ENCODE assay signal across 7 mouse cellular contexts in the genomic region with DNA sequence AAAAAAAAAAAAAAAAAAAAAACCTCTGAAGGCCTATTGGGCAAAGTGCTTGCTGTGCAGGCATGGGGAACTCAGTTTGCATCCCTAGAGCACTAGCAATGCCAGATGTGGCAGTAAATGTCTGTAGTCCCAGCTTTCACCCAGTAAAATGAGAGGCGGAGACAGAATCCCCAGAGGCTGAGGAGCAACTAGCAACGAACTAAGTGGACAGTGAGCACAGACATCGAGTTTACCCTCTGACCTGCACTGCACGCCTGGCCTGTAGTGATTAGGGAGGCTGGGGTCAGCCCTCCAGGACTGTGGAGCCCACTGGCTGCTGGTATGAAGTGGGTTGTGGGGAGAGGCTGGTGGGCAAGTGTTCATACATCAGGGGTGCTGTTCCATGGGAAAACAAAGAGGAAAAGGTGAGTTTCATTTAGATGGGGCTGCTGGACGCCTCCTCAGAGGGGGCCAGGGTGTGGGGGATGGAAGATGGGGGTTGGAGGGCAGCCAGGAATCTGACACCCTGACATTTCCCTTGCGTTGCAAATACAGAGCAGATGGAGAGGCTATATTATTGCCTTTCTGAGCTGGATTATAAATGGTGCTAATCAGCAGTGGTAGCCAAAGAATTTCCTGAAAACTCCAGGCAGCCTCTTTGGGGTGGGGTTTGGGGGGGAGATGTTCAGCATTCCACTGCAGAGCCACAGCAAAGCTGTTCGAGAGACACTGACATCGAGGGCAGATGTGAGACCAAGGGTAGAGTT.
DNase-seq lines count a peak whose midpoint lies in the region; ATAC-seq and TF ChIP-seq lines count a peak whose summit lies in the region.

No protein-coding gene starts in this region.

- H3K27me3 ChIP-seq in lung, postnatal 0 days (replicated peaks; ENCODE audit: insufficient read depth, low read length) = no peaks in the 10 kb centered on the region
- H3K27me3 ChIP-seq in kidney, postnatal 0 days (ENCODE audit: insufficient read depth, low read length) = no peaks in the 10 kb centered on the region
- no peaks in the 10 kb centered on the region for H3K27me3 ChIP-seq in stomach, embryonic 15.5 days (replicated peaks)
- no peaks in the 10 kb centered on the region for H3K27me3 ChIP-seq in cerebellum, adult 2 months (ENCODE audit: control insufficient read depth, insufficient read depth, low read length)

- no peaks in the 10 kb centered on the region for H3K9me3 ChIP-seq in lung, postnatal 0 days (ENCODE audit: low read length)
- H3K9me3 ChIP-seq in kidney, postnatal 0 days (replicated peaks; ENCODE audit: low read length) = no peaks in the 10 kb centered on the region
- H3K9me3 ChIP-seq in stomach, embryonic 15.5 days = no peaks in the 10 kb centered on the region

- TF ChIP-seq EP300 in lung, postnatal 0 days (IDR thresholded peaks at IDR 0.05) = no peak

- WGBS in lung, postnatal 0 days = 21% methylated on average over 8 of the region's 8 CpGs
- 16% methylated on average over 8 of the region's 8 CpGs for WGBS in kidney, postnatal 0 days
- WGBS in stomach, embryonic 15.5 days = 25% methylated on average over 8 of the region's 8 CpGs
- 28% methylated on average over 8 of the region's 8 CpGs for WGBS in cerebellum, adult 2 months

- TF ChIP-seq POLR2A in embryonic fibroblast, embryonic 13.5 days (IDR thresholded peaks at IDR 0.05; ENCODE audit: low read depth, low read length) = no peak
- no peak for TF ChIP-seq POLR2A in cerebellum, adult 2 months (IDR thresholded peaks at IDR 0.05; ENCODE audit: borderline replicate concordance, insufficient read depth, low read length)

- peak; percentile 53 for DNase-seq in lung, postnatal 0 days (ENCODE audit: low spot score)
- DNase-seq in lung, postnatal 25 days (ENCODE audit: low spot score) = no peak
- DNase-seq in kidney, postnatal 0 days (ENCODE audit: low spot score) = peak; percentile 93
- DNase-seq in testis, postnatal 10 days (ENCODE audit: low spot score) = no peak
- DNase-seq in cerebellum, adult 2 months = no peak

- H3K4me2 ChIP-seq in lung, postnatal 0 days (replicated peaks; ENCODE audit: low read depth, low read length) = no peak overlapping the region
- no peak overlapping the region for H3K4me2 ChIP-seq in kidney, postnatal 0 days (ENCODE audit: low read length)
- no peak overlapping the region for H3K4me2 ChIP-seq in stomach, embryonic 15.5 days

- H3K9ac ChIP-seq in lung, postnatal 0 days (replicated peaks; ENCODE audit: low read depth) = no peak overlapping the region
- H3K9ac ChIP-seq in kidney, postnatal 0 days (ENCODE audit: low read depth, low read length) = no peak overlapping the region
- no peak overlapping the region for H3K9ac ChIP-seq in stomach, embryonic 15.5 days

- TF ChIP-seq CTCF in lung, postnatal 0 days (IDR thresholded peaks at IDR 0.05) = no peak
- TF ChIP-seq CTCF in embryonic fibroblast, embryonic 13.5 days (IDR thresholded peaks at IDR 0.05; ENCODE audit: borderline replicate concordance, insufficient read depth, low read length) = no peak
- 0 out of 2 replicates have a peak, but pooled peaks have one; percentile 4 for TF ChIP-seq CTCF in kidney, postnatal 0 days (IDR thresholded peaks at IDR 0.05; ENCODE audit: low read depth)
- TF ChIP-seq CTCF in cerebellum, adult 2 months (IDR thresholded peaks at IDR 0.05; ENCODE audit: borderline replicate concordance, insufficient read depth, low read depth, low read length) = no peak

- H3K4me1 ChIP-seq in lung, postnatal 0 days (ENCODE audit: insufficient read depth, low read depth, low read length) = peaks cover 6% of the 10 kb centered on the region; the same call in 1 of the 2 replicates
- peaks cover 12% of the 10 kb centered on the region; the same call in 1 of the 2 replicates for H3K4me1 ChIP-seq in embryonic fibroblast, embryonic 13.5 days (ENCODE audit: control insufficient read depth, insufficient read depth, low read length)
- 0 out of 2 replicates have a peak, but pooled peaks cover 2% of the 10 kb centered on the region for H3K4me1 ChIP-seq in kidney, postnatal 0 days (replicated peaks; ENCODE audit: insufficient read depth, low read length)
- peaks cover 17% of the 10 kb centered on the region for H3K4me1 ChIP-seq in stomach, embryonic 15.5 days
- H3K4me1 ChIP-seq in cerebellum, adult 2 months (ENCODE audit: control insufficient read depth, insufficient read depth, low read length) = no peaks in the 10 kb centered on the region

- no peaks in the 10 kb centered on the region for H3K36me3 ChIP-seq in lung, postnatal 0 days (ENCODE audit: insufficient read depth, low read length)
- H3K36me3 ChIP-seq in kidney, postnatal 0 days (ENCODE audit: insufficient read depth, low read length) = no peaks in the 10 kb centered on the region
- H3K36me3 ChIP-seq in stomach, embryonic 15.5 days = no peaks in the 10 kb centered on the region

- ATAC-seq in lung, postnatal 0 days = peak; percentile 67
- peak; percentile 66; the same call in 1 of the 2 replicates for ATAC-seq in kidney, postnatal 0 days (replicated peaks; ENCODE audit: low FRiP score, low read depth)
- peak; percentile 55; the same call in 1 of the 2 replicates for ATAC-seq in stomach, embryonic 15.5 days (ENCODE audit: insufficient read depth, low FRiP score, low read depth)

- H3K4me3 ChIP-seq in lung, postnatal 0 days (ENCODE audit: low read depth, low read length) = no peak overlapping the region
- H3K4me3 ChIP-seq in embryonic fibroblast, embryonic 13.5 days (ENCODE audit: insufficient read depth, low read length) = no peak overlapping the region
- no peak overlapping the region for H3K4me3 ChIP-seq in kidney, postnatal 0 days (replicated peaks; ENCODE audit: low read depth, low read length)
- H3K4me3 ChIP-seq in stomach, embryonic 15.5 days (replicated peaks) = no peak overlapping the region
- H3K4me3 ChIP-seq in cerebellum, adult 2 months (replicated peaks; ENCODE audit: insufficient read depth, low read depth, low read length) = no peak overlapping the region

- 0 out of 2 replicates have a peak overlapping the region, but pooled peaks have one; percentile 32 for H3K27ac ChIP-seq in lung, postnatal 0 days (ENCODE audit: low read length)
- H3K27ac ChIP-seq in embryonic fibroblast, embryonic 13.5 days (ENCODE audit: insufficient read depth, low read length) = peak overlapping the region; percentile 82
- peak overlapping the region; percentile 70; the same call in 1 of the 2 replicates for H3K27ac ChIP-seq in kidney, postnatal 0 days
- H3K27ac ChIP-seq in stomach, embryonic 15.5 days = peak overlapping the region; percentile 85
- no peak overlapping the region for H3K27ac ChIP-seq in cerebellum, adult 2 months (ENCODE audit: insufficient read depth, low read length)

Comparison
In these comparisons a context has a peak if more than half of its experiments do, and no peak if none do; other contexts are left out.
1. DNase-seq: peak in lung, postnatal 0 days (single experiment) and kidney, postnatal 0 days (single experiment); none in lung, postnatal 25 days (single experiment), testis, postnatal 10 days (single experiment) and cerebellum, adult 2 months (0 of 2).
2. Peak in every context shown above with its lines, with median percentiles within 50 percentile points of each other: ATAC-seq.